Mouse (Mus musculus) cerebellum, adult 2 months (tissue): ENCODE data around the gene D5Ertd579e.

Experiments
- CTCF ChIP-seq: fragments of 200-500 bp; IDR thresholded peaks from 2 replicates; pipeline ENCODE4 v1.5.1; 2011; ENCODE audit warnings: low read depth, mild to moderate bottlenecking, control low read depth, low read length, moderate library complexity, borderline replicate concordance; ENCODE audit not compliant: insufficient read depth
- POLR2A ChIP-seq: fragments of 200-500 bp; IDR thresholded peaks from 2 replicates; pipeline ENCODE4 v1.6.1; 2011; ENCODE audit warnings: low read length, control low read depth, borderline replicate concordance; ENCODE audit not compliant: insufficient read depth

DNA sequence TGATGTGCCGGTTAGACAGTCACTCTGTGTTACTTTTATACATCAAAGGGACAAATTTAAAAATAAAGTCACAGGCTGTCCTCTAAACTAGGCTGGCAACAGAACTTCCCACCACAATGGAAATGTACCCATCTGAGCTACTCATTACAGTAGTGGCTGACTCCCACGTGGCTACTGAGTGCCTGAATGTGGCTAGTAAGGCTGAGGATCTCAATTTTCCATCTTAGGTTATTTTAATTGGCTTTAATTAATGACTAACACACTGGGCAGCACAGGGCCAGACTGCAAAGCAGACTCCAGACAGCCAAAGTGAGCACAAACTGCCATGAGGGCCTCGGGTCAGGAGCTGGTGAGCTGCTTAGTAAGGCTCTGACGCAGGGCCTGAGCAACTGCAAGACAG lies 134.3 kb downstream of the D5Ertd579e start:
- TF ChIP-seq CTCF (no peak), POLR2A (no peak)
